Mouse (Mus musculus): Measurements from ENCODE around the gene Vangl1.

Vangl1 gene

DNA sequence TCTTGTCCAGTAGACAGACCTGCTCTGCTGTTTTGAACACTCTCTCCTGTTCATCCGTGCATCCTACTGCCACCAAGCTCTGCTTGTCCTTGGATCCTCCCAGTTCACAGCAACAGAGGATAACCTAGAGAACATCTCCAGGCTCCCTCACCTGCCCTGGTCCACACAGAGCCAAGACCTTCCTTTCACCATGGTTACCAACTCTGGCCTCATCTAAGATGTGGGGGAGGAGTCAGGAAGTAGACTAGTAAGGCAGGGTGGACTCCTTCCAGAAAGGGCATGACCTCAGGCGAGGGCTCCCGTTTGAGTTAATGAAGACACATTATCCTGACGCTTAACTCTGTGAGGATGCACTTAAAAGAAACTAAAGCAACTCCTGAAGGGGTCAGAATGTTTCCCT lies 4.5 kb downstream of the Vangl1 start:
- no peak for ATAC-seq (ENCODE audit: insufficient number of reproducible peaks, low FRiP score, low TSS enrichment)

DNA sequence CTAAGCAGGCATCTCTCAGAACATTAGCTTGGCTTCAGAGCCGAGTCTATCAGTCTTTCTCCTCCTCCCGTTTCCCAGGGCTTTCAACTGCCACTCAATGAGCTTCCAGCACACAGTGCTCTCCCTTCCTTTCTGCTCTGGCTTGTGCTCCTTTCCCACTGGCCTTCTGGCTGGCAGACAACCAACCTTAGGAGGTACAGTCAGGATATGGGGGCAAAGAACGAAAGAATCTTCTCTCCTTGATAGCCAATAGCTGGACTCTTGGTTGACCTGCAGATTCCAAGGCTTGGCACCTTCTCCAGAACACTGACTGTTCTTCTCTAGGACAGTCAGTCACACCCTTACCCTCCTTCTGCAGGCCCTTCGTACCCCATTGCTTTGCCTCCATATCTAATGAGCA lies 5.3 kb downstream of the Vangl1 start:
- ATAC-seq (ENCODE audit: insufficient number of reproducible peaks, low FRiP score, low TSS enrichment): no peak

DNA sequence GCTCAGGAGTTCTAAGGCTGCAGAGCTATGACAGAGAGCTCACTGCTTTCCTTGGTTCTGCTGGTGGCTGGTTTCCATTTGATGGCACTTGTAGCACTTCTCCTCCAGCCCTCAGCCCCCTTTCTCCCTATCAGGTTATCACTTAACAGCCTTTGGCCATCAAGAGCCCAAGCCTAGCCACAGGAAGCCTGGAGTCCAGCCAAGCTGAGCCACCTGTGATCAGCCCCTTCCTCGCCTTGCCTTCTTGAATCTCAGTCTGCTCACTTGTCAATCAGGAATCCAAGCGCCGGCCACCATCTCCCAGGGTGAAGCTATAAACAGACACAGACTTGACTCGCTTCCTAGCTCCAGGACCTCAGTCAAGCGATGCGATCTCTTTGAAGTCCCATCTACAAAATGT lies 6.0 kb downstream of the Vangl1 start:
- no peak for ATAC-seq (ENCODE audit: insufficient number of reproducible peaks, low FRiP score, low TSS enrichment)

DNA sequence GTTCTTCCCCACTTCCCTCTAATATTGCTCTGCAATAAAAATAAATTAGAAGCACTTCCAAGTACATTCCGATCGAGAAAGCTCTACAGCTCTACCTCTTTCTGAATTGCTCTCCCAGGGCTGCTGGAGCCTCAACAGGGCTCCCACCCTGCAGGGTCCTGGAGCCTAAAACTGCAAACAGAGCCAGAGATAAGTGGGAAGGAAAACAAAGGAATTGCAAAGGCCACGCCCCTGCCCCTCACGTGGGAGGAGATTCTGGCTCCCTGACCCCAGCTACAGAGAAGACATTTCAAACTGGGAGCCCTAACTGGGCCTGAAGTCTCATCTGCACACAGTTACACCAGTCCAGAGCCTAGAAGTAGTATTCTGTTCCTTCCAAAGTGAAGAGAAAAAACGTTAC lies 6.7 kb downstream of the Vangl1 start:
- ATAC-seq (ENCODE audit: insufficient number of reproducible peaks, low FRiP score, low TSS enrichment): no peak

DNA sequence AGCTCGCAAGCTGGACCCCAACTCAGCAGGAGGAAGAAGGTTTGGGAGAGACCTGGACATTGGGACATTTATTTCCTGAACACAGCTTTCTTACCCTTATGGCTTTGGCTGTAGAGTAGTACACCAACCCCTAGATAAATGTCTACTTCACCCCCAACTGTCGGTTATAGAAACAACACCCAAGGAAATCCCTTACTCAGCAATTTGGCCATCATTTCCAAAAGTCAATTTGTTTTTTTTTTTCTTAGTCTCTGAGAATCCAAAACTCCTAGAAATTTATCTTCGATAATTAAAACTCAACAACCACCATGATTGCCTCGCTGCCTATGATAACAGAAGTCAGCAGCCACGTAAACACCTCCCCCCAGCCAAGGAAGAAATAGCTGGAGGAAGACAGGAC lies 7.3 kb downstream of the Vangl1 start:
- no peak for ATAC-seq (ENCODE audit: insufficient number of reproducible peaks, low FRiP score, low TSS enrichment)

DNA sequence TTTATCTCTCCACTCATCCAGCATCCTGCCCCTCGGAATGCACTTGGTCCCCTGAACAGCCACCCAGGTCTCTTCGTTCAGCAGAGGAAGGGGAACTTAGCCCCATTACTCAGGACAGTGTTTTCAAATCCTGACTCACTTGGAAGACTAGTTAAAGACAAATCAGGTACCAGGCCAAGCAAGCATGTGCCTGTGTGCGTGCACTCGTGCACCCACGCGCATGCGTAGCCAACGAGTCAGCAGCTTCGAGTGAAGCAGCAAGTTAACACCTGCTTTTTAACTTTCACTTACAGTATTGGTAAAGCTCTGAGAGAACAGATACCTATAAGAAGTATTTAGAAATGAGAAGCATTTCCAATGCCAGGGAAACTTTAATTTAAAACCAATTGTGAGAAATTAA lies 8.3 kb downstream of the Vangl1 start:
- ATAC-seq (ENCODE audit: insufficient number of reproducible peaks, low FRiP score, low TSS enrichment): no peak

GRCm38 (mm10) chr3:102195762-102196161 lies 8.7 kb downstream of the Vangl1 start:
- no peak for ATAC-seq (ENCODE audit: insufficient number of reproducible peaks, low FRiP score, low TSS enrichment)

DNA sequence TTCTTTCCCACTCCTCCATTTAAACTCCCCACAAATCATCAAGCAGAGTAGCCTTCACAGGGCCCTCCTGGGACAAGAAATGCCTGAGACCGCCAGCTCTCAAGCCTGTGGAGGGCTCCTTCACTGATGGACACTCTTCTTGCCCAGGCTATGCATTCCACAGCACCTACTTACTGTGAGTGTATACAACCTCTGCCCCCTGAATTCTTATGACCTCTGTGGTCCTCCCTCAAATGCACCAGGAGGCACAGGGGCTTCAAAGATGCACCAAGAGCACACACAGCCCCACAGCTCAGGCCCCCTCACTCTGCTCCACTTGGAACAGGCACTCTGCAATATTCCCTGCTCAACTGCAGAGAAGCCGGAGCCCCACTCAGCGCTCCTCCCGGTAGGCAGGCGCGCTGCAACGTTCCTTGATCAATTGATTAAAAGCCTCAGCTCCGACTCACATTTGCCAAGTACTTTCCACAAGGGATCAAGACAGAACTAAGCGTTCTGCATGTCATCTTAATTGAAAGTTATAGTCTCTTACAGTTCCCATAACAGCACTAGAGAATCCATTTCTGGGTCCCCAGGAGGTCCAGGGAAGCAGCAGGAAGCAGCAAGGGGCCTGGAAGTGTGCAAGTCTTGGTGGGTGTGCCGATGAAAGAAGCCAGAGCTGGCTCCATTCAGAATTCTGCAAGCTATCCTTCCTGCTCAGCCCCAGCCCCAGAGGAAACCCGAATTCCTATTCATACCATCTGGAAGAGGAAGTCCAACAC lies 10.0 kb downstream of the Vangl1 start:
- no peak for ATAC-seq (ENCODE audit: insufficient number of reproducible peaks, low FRiP score, low TSS enrichment)

- ATAC-seq (ENCODE audit: insufficient number of reproducible peaks, low FRiP score, low TSS enrichment): no peak
Observed at GRCm38 (mm10) chr3:102193488-102194290, 10.8 kb downstream of the Vangl1 start.

- no peak for ATAC-seq (ENCODE audit: insufficient number of reproducible peaks, low FRiP score, low TSS enrichment)
Observed at GRCm38 (mm10) chr3:102192621-102193020, 11.9 kb downstream of the Vangl1 start.

DNA sequence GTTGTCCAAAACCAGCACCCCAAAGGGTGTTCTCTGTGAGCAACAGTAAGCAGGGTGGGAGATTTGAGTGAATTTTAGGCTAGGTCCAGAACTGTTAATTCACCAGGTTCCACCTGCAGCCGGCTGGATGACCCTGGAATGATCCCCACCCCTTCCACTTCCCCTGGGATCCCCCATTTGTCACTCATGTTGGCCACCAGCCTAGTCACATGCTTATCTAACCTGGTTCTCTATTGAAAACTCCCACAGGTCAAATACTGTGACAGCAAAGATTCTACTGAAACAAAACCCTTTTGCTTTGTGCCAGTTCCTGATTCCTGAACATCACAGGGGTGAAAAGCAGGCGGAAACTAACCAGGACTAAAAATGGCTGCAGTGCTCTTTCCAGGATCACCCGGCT lies 12.9 kb downstream of the Vangl1 start:
- no peak for ATAC-seq (ENCODE audit: insufficient number of reproducible peaks, low FRiP score, low TSS enrichment)

DNA sequence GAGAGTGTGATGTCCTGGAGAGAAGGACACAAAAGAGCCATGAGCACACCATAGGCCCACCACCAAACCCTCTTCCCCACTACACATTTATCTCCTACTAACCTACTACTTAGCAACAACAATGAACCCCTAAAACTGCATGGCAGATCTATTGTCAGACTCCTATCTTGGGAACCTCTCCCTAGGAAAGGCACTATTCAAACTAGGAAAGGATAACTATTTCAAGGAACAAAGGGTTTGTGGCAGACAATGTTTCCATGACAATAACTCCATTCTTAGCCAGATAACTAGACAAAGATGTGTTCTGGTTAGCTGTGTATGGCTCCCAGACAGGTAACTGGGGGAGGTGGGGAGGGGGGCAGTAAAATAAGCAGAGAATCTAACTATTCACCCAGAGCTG lies 13.9 kb downstream of the Vangl1 start:
- no peak for ATAC-seq (ENCODE audit: insufficient number of reproducible peaks, low FRiP score, low TSS enrichment)

DNA sequence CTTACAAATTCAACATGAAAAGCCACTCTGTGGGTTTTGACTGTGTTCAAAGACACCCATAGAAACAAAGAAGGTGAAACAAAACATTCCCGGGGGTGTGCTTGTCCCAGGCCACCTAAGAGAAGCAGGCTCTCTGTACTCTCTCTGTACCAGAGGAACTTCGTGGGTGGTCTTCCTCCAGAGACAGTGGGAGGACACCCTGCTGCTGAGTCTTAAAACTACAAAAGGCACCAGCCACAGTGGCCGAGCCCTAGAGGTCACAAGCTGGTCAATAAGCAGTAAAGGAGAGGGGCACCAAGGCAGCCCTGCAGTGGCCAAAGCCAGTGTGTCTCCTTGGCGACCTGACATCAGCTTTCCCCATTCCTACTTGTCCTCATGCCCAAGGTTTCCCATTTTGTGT lies 14.5 kb downstream of the Vangl1 start:
- no peak for ATAC-seq (ENCODE audit: insufficient number of reproducible peaks, low FRiP score, low TSS enrichment)

GRCm38 (mm10) chr3:102188972-102189371 lies 15.5 kb downstream of the Vangl1 start:
- ATAC-seq (ENCODE audit: insufficient number of reproducible peaks, low FRiP score, low TSS enrichment): no peak

- ATAC-seq (ENCODE audit: insufficient number of reproducible peaks, low FRiP score, low TSS enrichment): no peak
Observed at GRCm38 (mm10) chr3:102187401-102187800, 17.1 kb downstream of the Vangl1 start.

DNA sequence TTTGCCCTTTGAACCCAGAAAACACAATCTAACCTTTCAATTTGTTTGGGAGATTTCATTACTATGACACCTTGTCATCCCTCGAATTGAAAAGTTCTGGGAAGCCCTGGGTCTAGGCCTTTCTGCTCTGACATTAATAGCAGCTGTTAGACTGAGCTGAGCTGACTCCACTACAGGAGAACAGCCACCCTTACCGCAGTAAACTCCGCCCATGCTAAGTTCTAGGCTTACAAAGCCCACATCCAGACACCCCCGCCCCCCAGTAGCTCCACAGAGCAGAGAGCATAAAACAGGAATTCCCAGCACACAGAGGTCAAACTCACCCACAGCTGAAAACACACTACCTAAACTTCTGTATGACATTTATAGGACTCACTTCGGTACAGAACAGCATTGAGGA lies 19.8 kb downstream of the Vangl1 start:
- no peak for ATAC-seq (ENCODE audit: insufficient number of reproducible peaks, low FRiP score, low TSS enrichment)

GRCm38 (mm10) chr3:102182601-102183000 lies 21.9 kb downstream of the Vangl1 start:
- no peak for ATAC-seq (ENCODE audit: insufficient number of reproducible peaks, low FRiP score, low TSS enrichment)

DNA sequence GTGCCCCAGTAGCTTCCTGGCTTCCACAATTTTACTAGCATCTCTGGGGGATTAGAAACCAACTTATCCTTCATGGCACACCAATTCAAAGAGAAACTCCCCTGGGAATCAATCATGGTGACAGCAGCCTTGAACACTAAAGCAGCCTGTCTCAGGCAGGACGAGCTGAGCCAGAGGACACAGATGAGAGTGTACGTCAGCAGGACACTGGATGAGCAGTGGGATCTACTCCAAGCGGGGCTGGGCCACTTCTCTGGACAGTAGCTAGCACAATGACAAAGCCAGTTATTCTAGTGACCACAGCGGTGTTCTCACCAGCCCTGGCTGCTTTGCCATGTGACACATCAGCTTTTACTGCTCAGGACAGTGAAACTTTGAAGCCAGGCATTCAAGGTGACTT lies 23.3 kb downstream of the Vangl1 start:
- ATAC-seq (ENCODE audit: insufficient number of reproducible peaks, low FRiP score, low TSS enrichment): no peak

DNA sequence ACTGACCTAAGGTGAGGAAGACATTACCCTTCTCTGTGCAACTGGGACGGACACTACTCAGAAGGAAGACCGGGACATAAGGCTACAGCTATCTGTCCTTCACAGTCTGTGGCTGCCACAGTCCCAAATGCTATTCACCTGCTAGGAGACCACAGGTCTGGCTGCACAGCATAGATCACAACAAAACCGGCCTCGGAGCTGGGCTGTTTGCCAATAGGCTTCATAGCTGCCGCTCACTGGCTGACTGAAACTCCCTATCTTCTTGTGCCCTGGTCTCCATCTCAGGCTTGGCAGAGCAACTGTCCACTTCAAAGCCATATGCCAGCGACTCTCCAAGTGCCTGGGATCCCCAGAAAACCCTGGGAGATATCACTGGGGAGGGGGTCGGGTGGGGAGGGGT lies 23.7 kb downstream of the Vangl1 start:
- no peak for ATAC-seq (ENCODE audit: insufficient number of reproducible peaks, low FRiP score, low TSS enrichment)

DNA sequence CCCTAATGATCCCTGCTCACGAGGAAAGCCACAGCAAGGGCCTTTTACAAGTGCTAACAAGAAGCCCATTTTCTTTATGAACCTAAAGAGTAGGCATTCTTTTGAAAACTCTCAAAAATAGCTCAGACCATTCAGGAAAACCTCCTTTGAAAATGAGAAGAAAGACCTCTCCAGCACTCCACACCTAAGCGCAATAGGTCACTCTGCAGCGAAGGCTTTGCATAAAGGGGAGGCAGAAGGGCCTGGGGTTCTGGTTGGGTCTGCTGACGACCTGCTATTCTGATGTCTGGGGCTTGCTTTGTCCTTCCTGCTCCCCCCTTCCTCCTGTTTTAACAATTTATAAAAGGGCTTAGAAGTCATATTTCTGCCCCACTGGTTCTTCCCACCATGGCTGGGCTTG lies 24.6 kb downstream of the Vangl1 start:
- ATAC-seq (ENCODE audit: insufficient number of reproducible peaks, low FRiP score, low TSS enrichment): no peak

GRCm38 (mm10) chr3:102177837-102178615 lies 26.5 kb downstream of the Vangl1 start:
- ATAC-seq (ENCODE audit: insufficient number of reproducible peaks, low FRiP score, low TSS enrichment): no peak
